Mouse (Mus musculus): ENCODE data around the gene Rerg.

GRCm38 (mm10) chr6:137131349-137131748 is 38.9 kb downstream of the Rerg start:
- TF ChIP-seq CTCF (IDR thresholded peaks at IDR 0.05; ENCODE audit: low read depth, low read length), result no peak
- no peak for TF ChIP-seq POLR2A (IDR thresholded peaks at IDR 0.05; ENCODE audit: borderline replicate concordance, low read depth, low read length)

Measured in bone marrow macrophage, adult 2 months (primary cell).